Mouse (Mus musculus) left cerebral cortex, adult 9 months (tissue): ENCODE data around the gene Hist1h2ai.
"Not testable (repeated sequence)": the region's sequence is repeated elsewhere in the genome, so short reads cannot be mapped to it uniquely, and the experiment has no call there.

Experiments
- DNase-seq, 2 experiments: peaks; one replicate each; pipeline ENCODE4 v3.0.0; 2022; ENCODE audit warnings: low spot score in 2 of 2

The Hist1h2ai gene

DNA sequence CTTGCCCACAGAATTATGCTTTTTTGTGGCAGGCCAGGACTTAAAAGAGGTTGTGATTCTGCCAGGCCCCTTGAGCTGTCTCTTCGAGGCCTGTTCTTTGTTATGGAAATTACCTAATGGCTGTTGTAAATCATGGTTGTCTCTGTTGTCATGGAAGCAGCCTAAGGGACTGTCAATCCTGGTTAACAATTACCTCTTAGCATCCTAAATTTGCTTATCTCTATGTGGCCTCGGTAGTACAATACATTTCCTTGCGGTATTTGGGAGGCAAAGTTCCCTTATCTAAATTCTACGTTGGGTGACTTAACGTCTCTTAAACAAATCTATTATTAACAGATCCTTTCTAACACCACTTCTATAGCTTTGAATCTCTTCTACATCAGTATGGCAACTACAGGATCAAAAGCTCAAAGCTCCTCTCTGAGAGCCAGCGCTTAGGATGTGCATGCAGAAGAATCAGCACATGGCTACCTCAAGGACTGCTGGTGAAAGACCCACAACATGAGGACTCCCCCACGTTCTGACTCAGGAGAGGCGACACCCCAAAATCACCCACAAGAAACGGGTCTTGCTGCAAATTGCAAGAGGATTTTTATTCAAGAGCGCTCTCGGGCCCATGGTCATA lies 11.8 kb downstream of the Hist1h2ai start:
- no peak for DNase-seq

DNA sequence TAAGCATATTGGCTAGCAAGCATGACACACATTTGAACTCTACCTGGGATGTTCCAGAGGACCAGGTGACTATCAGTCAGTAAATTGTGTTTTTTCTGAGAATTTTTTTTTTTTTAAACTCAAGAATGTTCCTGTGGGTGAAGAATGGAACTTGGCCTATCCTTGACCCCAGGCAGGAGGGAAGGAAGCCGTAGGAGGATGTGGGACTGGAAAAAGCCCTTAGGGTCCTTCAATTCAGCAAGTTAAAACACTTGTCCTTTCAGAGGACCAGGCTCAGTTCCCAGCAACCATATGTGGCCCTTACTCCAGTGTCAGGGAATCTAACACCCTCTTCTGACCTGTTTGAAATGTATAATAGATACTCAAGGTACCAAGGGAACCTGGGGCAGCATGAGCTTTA lies 13.3 kb downstream of the Hist1h2ai start:
- DNase-seq = no peak

DNA sequence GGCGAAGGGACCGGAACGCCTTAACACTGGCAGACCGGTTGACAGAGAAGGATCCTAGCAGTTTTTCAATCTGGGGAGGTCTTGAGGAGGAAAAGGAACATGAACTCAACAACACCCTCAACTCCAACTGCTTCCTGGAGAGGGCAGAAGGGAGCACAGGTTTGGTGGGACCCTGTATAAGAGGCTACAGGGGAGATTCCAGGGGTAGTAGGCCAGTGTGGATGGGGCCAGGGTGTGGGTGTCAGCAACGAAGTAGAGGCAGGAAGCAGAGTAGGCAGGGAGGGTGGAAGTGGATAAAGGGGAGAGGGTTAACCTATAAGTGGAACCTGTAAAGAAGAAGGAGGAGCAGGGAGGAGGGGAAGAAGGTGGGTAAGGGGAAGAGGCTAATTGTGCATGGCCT lies 17.2 kb downstream of the Hist1h2ai start:
- DNase-seq = no peak

DNA sequence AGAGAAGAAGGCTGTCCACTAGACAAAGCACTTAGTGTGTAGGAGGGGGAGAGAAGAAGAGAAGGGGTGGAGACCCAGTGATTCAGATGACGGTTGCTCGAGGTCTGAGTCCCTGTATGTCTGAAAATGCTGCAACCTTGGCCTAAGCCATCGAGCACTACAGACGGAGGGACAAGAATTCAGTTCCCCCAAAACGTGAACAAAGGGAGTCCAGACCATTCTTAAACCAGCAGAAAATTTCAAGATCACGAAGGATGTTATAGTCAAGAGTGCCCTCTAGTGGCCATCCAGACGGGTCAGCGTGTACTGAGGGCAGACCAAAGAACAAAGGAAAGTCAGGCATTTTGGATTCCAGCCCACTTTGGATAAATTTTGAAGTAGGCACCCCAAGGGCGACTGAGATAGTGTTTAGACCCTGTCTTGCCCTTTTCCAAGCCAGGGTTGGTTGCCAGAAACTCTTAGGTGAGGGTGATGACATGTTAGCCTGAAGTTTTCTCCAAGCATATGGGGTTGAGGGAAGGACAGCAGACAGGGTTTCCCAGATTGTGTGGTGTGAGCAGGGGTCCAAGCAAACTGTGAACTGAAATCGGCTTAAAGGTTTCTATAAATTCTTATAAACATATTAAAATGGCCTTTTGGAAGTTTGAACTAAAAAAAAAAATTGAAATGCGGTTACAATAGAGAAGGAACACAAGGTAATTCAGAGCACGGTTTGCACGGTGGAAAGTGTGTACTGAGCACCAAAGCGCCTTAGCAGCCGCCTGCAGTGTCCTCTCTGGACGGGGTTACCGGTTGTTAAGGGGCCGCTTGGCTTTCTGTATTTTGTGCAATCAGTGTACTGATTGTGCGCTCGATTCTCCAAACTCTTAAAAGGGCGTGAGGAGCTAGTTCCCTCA lies 18.0 kb downstream of the Hist1h2ai start:
- DNase-seq = peak in 1 of 2 experiments; percentile 80

DNA sequence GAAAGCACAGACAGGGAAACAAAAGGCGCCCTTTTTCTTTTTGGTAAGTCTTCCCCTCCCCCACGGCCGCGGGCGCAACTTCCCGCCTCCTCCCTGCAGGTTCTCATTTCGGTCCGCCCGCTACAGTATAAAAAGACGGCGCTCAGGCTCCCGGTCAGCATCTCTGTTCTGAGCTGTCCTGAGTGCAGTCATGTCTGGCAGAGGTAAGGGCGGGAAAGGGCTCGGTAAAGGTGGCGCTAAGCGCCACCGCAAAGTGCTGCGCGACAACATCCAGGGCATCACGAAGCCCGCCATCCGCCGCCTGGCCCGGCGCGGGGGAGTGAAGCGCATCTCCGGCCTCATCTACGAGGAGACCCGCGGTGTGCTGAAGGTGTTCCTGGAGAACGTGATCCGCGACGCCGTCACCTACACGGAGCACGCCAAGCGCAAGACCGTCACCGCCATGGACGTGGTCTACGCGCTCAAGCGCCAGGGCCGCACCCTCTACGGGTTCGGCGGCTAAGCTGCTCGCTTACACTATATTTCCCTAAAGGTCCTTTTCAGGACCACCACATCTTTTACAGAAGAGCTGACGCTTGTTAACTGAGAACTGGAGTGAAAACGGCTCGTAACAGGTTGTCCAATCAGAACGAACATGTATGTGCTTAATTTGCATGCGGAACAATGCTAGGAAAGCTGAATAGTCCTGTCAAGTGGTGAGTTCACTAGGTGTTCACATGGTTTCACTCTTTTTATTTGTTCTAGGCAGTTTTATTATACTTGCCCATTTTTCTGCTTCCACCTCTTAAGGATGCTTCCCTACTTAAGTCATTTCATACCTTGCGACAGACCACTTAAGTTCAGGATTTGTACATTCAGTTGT lies 18.9 kb downstream of the Hist1h2ai start, which contains the start of gene Hist1h4j:
TSS of gene Hist1h4j (plus strand) at position 159 of the 862 bp plus-strand sequence.
- peak in 1 of 2 experiments; percentile 83 for DNase-seq

DNA sequence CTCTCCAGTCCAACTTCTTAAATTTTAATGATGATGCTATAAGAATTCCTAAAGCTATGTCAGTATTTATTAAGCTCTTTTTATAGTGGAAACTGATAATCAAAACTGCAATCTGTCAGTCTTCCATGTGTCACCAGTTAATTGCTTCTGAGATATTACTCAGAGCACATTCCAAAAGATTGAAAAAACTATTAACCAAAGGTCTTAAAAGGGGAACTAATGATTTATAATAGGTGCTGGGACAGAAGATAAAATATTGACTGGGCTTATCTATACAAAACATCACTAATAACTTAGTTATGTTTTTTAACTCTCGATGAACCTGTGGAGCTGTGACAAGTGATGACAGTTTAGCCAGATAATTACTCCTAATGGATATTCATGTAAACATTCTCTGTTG lies 28.8 kb downstream of the Hist1h2ai start:
- DNase-seq = no peak

DNA sequence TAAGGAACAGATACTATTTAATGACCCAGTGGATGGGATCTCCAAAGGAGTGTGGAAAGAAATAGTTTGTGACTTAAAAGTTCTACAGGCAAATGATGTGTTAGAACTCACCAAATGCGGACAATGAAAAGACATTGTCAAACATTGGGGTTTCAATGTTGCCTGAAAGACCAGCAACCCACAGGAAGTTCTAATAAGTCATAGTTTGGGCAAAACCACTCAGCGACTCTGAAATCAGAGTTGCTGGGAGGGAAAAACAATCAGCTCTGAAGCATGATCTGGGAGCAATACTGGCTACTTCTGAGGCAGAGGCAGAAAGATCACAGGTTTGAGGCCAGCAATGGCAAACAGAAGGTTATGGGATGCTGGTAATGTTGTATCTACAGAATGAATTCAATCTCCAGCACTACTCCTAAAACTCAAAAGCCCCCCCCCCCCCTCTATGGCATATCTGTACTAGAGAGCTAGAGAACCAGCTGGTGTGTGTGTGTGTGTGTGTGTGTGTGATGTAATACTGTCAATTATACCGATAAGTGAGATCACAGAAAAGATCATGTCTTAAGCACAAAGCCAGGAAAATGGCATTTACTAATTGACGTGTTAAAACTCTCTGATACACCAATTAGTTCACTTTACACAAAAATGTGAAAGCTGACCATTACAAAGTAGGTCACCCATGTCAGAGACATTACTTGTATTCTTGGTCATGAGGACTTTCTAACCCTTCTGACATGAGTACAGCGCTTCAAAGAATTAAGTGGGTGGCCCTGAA lies 33.4 kb downstream of the Hist1h2ai start:
- no peak for DNase-seq

DNA sequence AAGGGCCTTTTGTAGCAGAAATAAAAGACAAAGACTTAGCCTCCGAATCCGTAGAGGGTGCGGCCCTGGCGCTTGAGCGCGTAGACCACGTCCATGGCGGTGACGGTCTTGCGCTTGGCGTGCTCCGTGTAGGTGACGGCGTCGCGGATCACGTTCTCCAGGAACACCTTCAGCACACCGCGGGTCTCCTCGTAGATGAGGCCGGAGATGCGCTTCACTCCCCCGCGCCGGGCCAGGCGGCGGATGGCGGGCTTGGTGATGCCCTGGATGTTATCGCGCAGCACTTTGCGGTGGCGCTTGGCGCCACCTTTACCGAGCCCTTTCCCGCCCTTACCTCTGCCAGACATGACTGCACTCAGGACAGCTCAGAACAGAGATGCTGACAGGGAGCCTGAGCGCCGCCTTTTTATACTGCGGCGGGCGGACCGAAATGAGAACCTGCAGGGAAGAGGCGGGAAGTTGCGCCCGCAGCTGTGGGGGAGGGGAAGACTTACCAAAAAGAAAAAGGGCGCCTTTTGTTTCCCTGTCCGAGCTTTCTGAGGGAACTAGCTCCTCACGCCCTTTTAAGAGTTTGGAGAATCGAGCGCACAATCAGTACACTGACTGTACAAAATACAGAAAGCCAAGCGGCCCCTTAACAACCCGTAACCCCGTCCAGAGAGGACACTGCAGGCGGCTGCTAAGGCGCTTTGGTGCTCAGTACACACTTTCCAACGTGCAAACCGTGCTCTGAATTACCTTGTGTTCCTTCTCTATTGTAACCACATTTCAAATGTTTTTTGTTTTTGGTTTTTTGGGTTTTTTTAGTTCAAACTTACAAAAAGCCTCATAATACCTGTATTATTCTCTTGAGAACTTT lies 34.2 kb downstream of the Hist1h2ai start, which contains the start of gene Hist1h4k:
TSS of gene Hist1h4k (minus strand) at position 347 of the 859 bp plus-strand sequence.
- DNase-seq = peak; percentile 80 to 95

DNA sequence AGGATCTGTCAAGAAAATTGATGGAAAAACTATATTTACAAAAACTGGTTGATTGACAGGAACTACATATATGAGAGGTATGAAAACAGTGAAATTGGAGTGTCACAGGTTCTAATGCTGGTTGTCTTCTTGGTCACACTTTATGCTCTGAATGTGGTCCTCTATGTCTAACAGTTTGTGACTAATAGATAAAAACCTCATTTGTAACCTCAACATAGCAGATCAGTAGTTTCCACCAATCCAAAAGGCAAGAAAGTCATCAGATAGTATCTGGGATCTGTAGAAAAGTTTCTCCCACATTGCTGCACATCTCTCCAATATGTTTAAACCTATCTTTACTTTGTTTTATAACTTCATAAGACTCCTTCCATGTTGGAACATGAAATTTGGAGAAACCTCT lies 35.2 kb downstream of the Hist1h2ai start:
- DNase-seq = no peak

DNA sequence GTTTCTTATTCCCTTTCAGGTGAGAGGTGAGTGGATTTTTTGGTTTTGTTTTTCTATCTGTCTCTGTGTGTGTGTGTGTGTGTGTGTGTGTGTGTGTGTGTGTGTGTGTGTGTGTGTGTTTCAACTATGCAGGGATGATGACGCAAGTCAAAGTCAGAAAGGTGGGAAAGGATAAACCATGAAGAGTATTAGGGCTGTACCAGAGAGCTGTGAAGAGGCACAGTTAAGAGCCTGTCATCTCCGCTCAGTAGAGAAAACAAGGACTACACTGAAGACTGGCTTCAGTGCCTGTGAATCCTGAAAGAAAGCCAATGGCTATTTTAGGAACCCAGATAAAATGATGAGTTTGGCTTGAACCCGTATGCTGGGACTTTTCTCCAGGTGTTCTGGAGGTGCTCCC lies 35.6 kb downstream of the Hist1h2ai start:
- no peak for DNase-seq

DNA sequence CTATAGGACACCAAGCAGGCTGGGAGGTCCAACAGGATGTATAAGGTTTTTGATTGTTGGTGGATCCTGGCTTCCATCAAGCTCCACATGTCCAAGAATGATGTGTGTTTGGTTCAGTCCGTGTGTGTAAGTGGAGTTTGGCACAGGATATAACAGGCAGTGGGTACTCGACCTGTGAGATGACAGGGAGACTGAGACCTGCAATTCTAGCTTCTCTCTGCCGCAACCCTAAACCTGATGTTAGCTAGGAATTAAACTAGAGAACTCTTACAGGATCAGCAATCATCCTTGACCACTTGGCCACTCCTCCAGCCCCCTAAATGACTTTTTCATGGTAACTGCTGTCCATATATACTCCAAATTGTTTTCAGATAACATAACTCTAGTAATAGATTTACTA lies 36.1 kb downstream of the Hist1h2ai start:
- no peak for DNase-seq

DNA sequence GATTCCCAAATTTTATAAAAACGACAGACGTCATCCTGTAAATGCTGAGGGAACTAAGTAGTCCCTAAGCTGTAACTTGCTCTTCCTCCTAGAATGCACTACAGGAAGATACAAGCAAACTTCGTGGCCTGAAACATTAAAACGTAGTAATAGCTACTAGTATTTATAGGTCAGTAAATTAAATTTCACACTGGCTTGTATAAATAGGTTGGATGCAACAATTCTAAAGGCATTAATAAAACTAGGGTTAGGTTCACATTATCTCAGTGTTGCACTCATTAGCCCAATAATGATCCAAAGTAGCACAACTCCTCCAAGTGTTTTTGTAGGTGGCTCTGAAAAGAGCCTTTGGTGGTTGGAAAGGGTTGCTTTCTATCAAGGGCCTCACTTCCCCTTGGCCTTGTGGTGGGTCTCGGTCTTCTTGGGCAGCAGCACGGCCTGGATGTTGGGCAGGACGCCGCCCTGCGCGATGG lies 36.9 kb downstream of the Hist1h2ai start:
- DNase-seq = no peak

DNA sequence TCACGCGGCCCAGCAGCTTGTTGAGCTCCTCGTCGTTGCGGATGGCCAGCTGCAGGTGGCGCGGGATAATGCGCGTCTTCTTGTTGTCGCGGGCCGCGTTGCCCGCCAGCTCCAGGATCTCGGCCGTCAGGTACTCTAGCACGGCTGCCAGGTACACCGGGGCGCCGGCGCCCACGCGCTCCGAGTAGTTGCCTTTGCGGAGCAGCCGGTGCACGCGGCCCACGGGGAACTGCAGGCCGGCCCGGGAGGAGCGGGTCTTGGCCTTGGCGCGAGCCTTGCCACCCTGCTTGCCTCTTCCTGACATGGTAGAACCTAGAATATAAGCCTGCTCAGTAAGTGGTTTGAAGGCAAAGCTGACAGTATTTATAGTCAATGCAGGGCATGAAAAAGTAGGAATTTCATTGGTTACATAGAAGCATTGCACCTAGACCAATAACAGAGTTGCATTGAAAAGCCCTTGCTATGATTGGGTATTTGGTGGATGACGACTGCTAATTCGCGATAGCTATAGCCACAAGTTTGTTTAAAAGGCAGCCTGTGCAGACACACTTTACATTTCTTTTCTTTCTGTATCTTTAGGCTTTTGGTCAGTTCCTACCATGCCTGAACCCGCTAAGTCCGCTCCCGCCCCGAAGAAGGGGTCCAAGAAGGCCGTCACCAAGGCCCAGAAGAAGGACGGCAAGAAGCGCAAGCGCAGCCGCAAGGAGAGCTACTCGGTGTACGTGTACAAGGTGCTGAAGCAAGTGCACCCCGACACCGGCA lies 37.5 kb downstream of the Hist1h2ai start, which contains the start of the genes Hist1h2ak and Hist1h2bn:
TSS of gene Hist1h2ak (minus strand) at position 304 of the 762 bp plus-strand sequence.
TSS of gene Hist1h2bn (plus strand) at position 600 of the 762 bp plus-strand sequence.
- DNase-seq = peak; percentile 82 to 88

DNA sequence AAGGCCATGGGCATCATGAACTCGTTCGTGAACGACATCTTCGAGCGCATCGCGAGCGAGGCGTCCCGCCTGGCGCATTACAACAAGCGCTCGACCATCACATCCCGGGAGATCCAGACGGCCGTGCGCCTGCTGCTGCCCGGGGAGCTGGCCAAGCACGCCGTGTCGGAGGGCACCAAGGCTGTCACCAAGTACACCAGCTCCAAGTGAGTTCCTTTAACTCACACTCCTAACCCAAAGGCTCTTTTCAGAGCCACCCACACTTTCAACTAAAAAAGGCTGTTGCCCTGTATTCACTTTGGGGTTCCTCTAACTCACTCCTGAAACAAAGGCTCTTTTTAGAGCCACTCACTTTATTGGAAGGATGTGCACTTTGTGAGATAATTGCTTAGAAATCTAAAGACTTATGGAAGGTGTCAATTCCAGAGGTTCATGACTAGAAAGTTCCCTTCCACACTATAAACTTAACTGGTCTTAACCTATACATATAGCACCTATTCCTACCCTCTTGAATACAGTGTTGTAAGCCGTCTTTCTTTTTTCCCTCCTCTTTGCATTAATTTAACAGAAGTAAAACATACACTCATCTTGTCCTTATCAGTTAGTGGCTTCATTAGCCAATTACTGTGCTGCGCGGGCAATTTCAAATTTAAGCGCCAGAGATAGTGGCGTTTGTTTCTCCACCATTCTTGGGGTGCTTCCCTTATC lies 38.2 kb downstream of the Hist1h2ai start:
- not testable (repeated sequence) for DNase-seq

DNA sequence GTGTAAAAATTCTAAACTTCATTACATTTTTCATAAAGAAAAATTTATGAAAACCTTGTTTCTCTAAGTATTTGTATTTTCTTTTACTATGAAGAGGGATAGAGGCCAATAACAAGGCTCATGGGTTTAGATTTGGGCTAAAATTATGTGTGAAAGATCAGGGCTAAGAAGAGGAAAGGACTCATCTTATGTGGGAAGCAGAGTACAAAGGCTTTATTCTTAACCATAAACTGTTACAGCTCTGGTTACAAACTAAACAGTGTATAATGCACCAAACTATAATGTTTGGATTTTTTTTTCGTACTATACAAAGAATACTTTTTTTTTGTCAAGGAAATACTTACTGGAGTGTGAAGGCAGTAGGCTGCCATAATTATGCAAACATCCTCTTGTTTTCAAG lies 39.5 kb downstream of the Hist1h2ai start:
- DNase-seq = no peak
